Mouse (Mus musculus) myocyte (in vitro differentiated cells): ENCODE results near the gene Fstl3. TPM values are rescaled to one million over a fixed set of nuclear protein-coding genes. Genes with fewer than 3 reads are reported as not detected.

ENCODE experiments used
- H3K27me3 ChIP-seq: one replicate; pipeline ENCODE4 v1.6.1; 2011; ENCODE audit not compliant: control insufficient read depth, insufficient read depth, insufficient read length
- H3K36me3 ChIP-seq: one replicate; pipeline ENCODE4 v1.6.1; 2011; ENCODE audit not compliant: control insufficient read depth, insufficient read depth
- H3K4me2 ChIP-seq: one replicate; pipeline ENCODE4 v1.6.1; 2011; ENCODE audit warnings: low read depth, control low read depth
- H3K4me3 ChIP-seq: one replicate; pipeline ENCODE4 v1.5.1; 2011; ENCODE audit warnings: mild to moderate bottlenecking, control low read depth, moderate library complexity
- H3K79me2 ChIP-seq: one replicate; pipeline ENCODE4 v1.6.1; 2011; ENCODE audit not compliant: control insufficient read depth, insufficient read depth
- H3ac ChIP-seq: one replicate; pipeline ENCODE4 v1.6.1; 2011; ENCODE audit not compliant: control insufficient read depth, insufficient read length
- CEBPB ChIP-seq: IDR thresholded peaks from 2 replicates; pipeline ENCODE4 v1.6.1; 2011; ENCODE audit warnings: mild to moderate bottlenecking, moderate library complexity; ENCODE audit not compliant: poor library complexity, insufficient read depth, severe bottlenecking
- E2F4 ChIP-seq: IDR thresholded peaks from one replicate; pipeline ENCODE4 v1.6.1; 2011; ENCODE audit warnings: mild to moderate bottlenecking, control low read depth, moderate library complexity; ENCODE audit not compliant: insufficient read depth
- MAX ChIP-seq: IDR thresholded peaks from one replicate; pipeline ENCODE4 v1.6.1; 2011; ENCODE audit warnings: low read depth, mild to moderate bottlenecking, control low read depth
- MYOD1 ChIP-seq, 3 experiments: IDR thresholded peaks; one replicate each; pipeline ENCODE4 v1.6.1; 2011; ENCODE audit warnings: control low read depth in 2 of 3, low read depth in 2 of 3, mild to moderate bottlenecking in 2 of 3, moderate library complexity in 1 of 3; ENCODE audit not compliant: insufficient read length in 2 of 3, control insufficient read depth in 1 of 3
- MYOG ChIP-seq, 3 experiments: IDR thresholded peaks; one replicate each; pipeline ENCODE4 v1.6.1; 2011; ENCODE audit warnings: control low read depth in 2 of 3, low read depth in 2 of 3, mild to moderate bottlenecking in 2 of 3; ENCODE audit not compliant: insufficient read length in 2 of 3, control insufficient read depth in 1 of 3, insufficient read depth in 1 of 3
- POLR2A ChIP-seq: IDR thresholded peaks from one replicate; pipeline ENCODE4 v1.6.1; 2011; ENCODE audit warnings: low read depth, mild to moderate bottlenecking, control low read depth, moderate library complexity; ENCODE audit not compliant: insufficient read length
- POLR2AphosphoS2 ChIP-seq: IDR thresholded peaks from one replicate; pipeline ENCODE4 v1.6.1; 2011; ENCODE audit warnings: low read depth, control low read depth; ENCODE audit not compliant: insufficient read length
- REST ChIP-seq: IDR thresholded peaks from one replicate; pipeline ENCODE4 v1.6.1; 2011; ENCODE audit warnings: mild to moderate bottlenecking, control low read depth, moderate library complexity; ENCODE audit not compliant: insufficient read depth, insufficient read length
- SRF ChIP-seq: IDR thresholded peaks from one replicate; pipeline ENCODE4 v1.6.1; 2011; ENCODE audit warnings: low read depth; ENCODE audit not compliant: control insufficient read depth, insufficient read length
- TCF12 ChIP-seq: IDR thresholded peaks from one replicate; pipeline ENCODE4 v1.6.1; 2011; ENCODE audit warnings: mild to moderate bottlenecking, control low read depth; ENCODE audit not compliant: poor library complexity, insufficient read depth, severe bottlenecking
- TCF3 ChIP-seq: IDR thresholded peaks from one replicate; pipeline ENCODE4 v1.6.1; 2011; ENCODE audit warnings: low read depth, control low read depth; ENCODE audit not compliant: insufficient read length
- USF1 ChIP-seq: IDR thresholded peaks from one replicate; pipeline ENCODE4 v1.6.1; 2011; ENCODE audit warnings: low read depth, mild to moderate bottlenecking, control low read depth, moderate library complexity
- polyA plus RNA-seq: library from polyadenylated mRNA; unstranded; fragments of >200 nt; fragmentation: generic; extraction: Trizol; gene quantifications from one replicate; pipeline ENCODE4 v1.2.1, GENCODE M21; 2012; ENCODE audit warnings: missing spikeins

The Fstl3 gene
- polyA plus RNA-seq, 1 experiment, result 28.9 TPM

GRCm38 (mm10) chr10:79781139-79781538, 4.1 kb downstream of the Fstl3 start:
- Histone ChIP-seq H3K4me2 (peak overlapping the region; percentile 83), H3K36me3 (no peaks in the 10 kb centered on the region), H3K4me3 (peak overlapping the region; percentile 12), H3ac (no peak overlapping the region), H3K27me3 (no peaks in the 10 kb centered on the region), H3K79me2 (no peaks in the 10 kb centered on the region)
- TF ChIP-seq SRF, result no peak
- no peak for TF ChIP-seq POLR2AphosphoS2
- no peak for TF ChIP-seq MYOD1 (IDR thresholded peaks at IDR 0.05; ENCODE audit: control insufficient read depth in 1 of 3, insufficient read length in 2 of 3, low read depth in 2 of 3)
- TF ChIP-seq TCF12, result no peak
- no peak for TF ChIP-seq TCF3
- TF ChIP-seq REST, result no peak
- no peak for TF ChIP-seq USF1
- no peak for TF ChIP-seq E2F4
- no peak for TF ChIP-seq CEBPB
- no peak for TF ChIP-seq MAX
- TF ChIP-seq MYOG (IDR thresholded peaks at IDR 0.05; ENCODE audit: control insufficient read depth in 1 of 3, insufficient read depth in 1 of 3, insufficient read length in 2 of 3, low read depth in 2 of 3), result no peak
- TF ChIP-seq POLR2A, result no peak

- no peak overlapping the region for H3K4me3 ChIP-seq
- H3ac ChIP-seq, result no peak overlapping the region
- TF ChIP-seq MYOG (IDR thresholded peaks at IDR 0.05; ENCODE audit: control insufficient read depth in 1 of 3, insufficient read depth in 1 of 3, insufficient read length in 2 of 3, low read depth in 2 of 3) (peak in 1 of 3 experiments; percentile 51), MAX (no peak), MYOD1 (IDR thresholded peaks at IDR 0.05; ENCODE audit: control insufficient read depth in 1 of 3, insufficient read length in 2 of 3, low read depth in 2 of 3) (peak in 1 of 3 experiments; percentile 43)
- H3K79me2 ChIP-seq, result no peaks in the 10 kb centered on the region
- H3K4me2 ChIP-seq, result no peak overlapping the region
- H3K27me3 ChIP-seq, result no peaks in the 10 kb centered on the region
- no peaks in the 10 kb centered on the region for H3K36me3 ChIP-seq
Observed at GRCm38 (mm10) chr10:79781956-79782355, 4.9 kb downstream of the Fstl3 start.

- Histone ChIP-seq H3K79me2 (no peaks in the 10 kb centered on the region), H3K27me3 (no peaks in the 10 kb centered on the region), H3K4me2 (no peak overlapping the region), H3K4me3 (no peak overlapping the region), H3ac (no peak overlapping the region), H3K36me3 (no peaks in the 10 kb centered on the region)
- TF ChIP-seq TCF3 (no peak), POLR2AphosphoS2 (no peak), POLR2A (no peak), MAX (no peak)
Observed at GRCm38 (mm10) chr10:79783050-79783449, 6.0 kb downstream of the Fstl3 start.

GRCm38 (mm10) chr10:79783920-79784800, 7.1 kb downstream of the Fstl3 start:
- TF ChIP-seq E2F4, result no peak
- TF ChIP-seq TCF3, result no peak
- no peak for TF ChIP-seq MYOD1 (IDR thresholded peaks at IDR 0.05; ENCODE audit: control insufficient read depth in 1 of 3, insufficient read length in 2 of 3, low read depth in 2 of 3)
- TF ChIP-seq USF1, result no peak
- TF ChIP-seq CEBPB, result no peak
- TF ChIP-seq POLR2AphosphoS2, result no peak
- TF ChIP-seq TCF12, result no peak
- no peak for TF ChIP-seq POLR2A
- TF ChIP-seq MAX, result no peak
- no peak for TF ChIP-seq REST
- TF ChIP-seq SRF, result no peak
- Histone ChIP-seq H3K27me3 (no peaks in the 10 kb centered on the region), H3ac (no peak overlapping the region), H3K4me2 (no peak overlapping the region), H3K79me2 (no peaks in the 10 kb centered on the region), H3K36me3 (no peaks in the 10 kb centered on the region), H3K4me3 (no peak overlapping the region)

- no peak overlapping the region for H3K4me3 ChIP-seq
- H3K79me2 ChIP-seq, result no peaks in the 10 kb centered on the region
- no peak overlapping the region for H3ac ChIP-seq
- TF ChIP-seq MYOG (IDR thresholded peaks at IDR 0.05; ENCODE audit: control insufficient read depth in 1 of 3, insufficient read depth in 1 of 3, insufficient read length in 2 of 3, low read depth in 2 of 3) (no peak), MAX (no peak), TCF12 (no peak), MYOD1 (IDR thresholded peaks at IDR 0.05; ENCODE audit: control insufficient read depth in 1 of 3, insufficient read length in 2 of 3, low read depth in 2 of 3) (no peak), E2F4 (no peak), SRF (no peak), POLR2A (no peak), POLR2AphosphoS2 (no peak), CEBPB (no peak)
- H3K36me3 ChIP-seq, result no peaks in the 10 kb centered on the region
- H3K27me3 ChIP-seq, result no peaks in the 10 kb centered on the region
- H3K4me2 ChIP-seq, result no peak overlapping the region
Observed at GRCm38 (mm10) chr10:79788386-79789158, 11.5 kb downstream of the Fstl3 start.
